Mouse (Mus musculus) adrenal gland (tissue): ENCODE data around the gene Ccdc30.

Experiments
- intact Hi-C: fragments of 180-260 bp; cut with DNase I; formaldehyde crosslinking; loops from one replicate; pipeline ENCODE4 v1.15.1; 2025

Gene Ccdc30

GRCm38 (mm10) chr4:119421191-119421590 lies 5.9 kb upstream of the Ccdc30 start:
- intact Hi-C loops, result loop anchor here (5.0 to 10.0 kb wide), 2 partner anchors 116 to 176 kb away; partner anchors contain the start of genes Foxj3 and Frg2f1

GRCm38 (mm10) chr4:119417894-119418293 lies 2.6 kb upstream of the Ccdc30 start:
- intact Hi-C loops, result no loop called here

GRCm38 (mm10) chr4:119417270-119417669 lies 1.9 kb upstream of the Ccdc30 start:
- intact Hi-C loops, result no loop called here

GRCm38 (mm10) chr4:119412791-119413190 lies 2.5 kb downstream of the Ccdc30 start:
- intact Hi-C loops, result no loop called here

- intact Hi-C loops, result no loop called here
These were observed 3.3 kb downstream of the Ccdc30 start for GRCm38 (mm10) chr4:119411877-119412650.

- intact Hi-C loops, result no loop called here
These were observed 11.9 kb downstream of the Ccdc30 start for GRCm38 (mm10) chr4:119403431-119403830.

GRCm38 (mm10) chr4:119400896-119401295 lies 14.4 kb downstream of the Ccdc30 start:
- intact Hi-C loops, result no loop called here

GRCm38 (mm10) chr4:119398751-119399150 lies 16.6 kb downstream of the Ccdc30 start:
- intact Hi-C loops, result loop anchor here (10.0 kb wide), 1 partner anchor 66 kb away; no protein-coding TSS in a partner anchor

GRCm38 (mm10) chr4:119390369-119390768 lies 25.0 kb downstream of the Ccdc30 start:
- intact Hi-C loops, result loop anchor here (10.0 kb wide), 1 partner anchor 74 kb away; no protein-coding TSS in a partner anchor

GRCm38 (mm10) chr4:119389184-119389583 lies 26.1 kb downstream of the Ccdc30 start:
- intact Hi-C loops, result no loop called here

- intact Hi-C loops, result no loop called here
These were observed 33.7 kb downstream of the Ccdc30 start for GRCm38 (mm10) chr4:119381471-119382190.

GRCm38 (mm10) chr4:119369460-119369859 lies 45.9 kb downstream of the Ccdc30 start:
- intact Hi-C loops, result no loop called here

GRCm38 (mm10) chr4:119366758-119367526 lies 48.4 kb downstream of the Ccdc30 start:
- intact Hi-C loops, result no loop called here

GRCm38 (mm10) chr4:119362231-119362630 lies 53.1 kb downstream of the Ccdc30 start:
- intact Hi-C loops, result no loop called here

GRCm38 (mm10) chr4:119359196-119359971 lies 55.9 kb downstream of the Ccdc30 start:
- intact Hi-C loops, result no loop called here

- intact Hi-C loops, result no loop called here
These were observed 69.8 kb downstream of the Ccdc30 start for GRCm38 (mm10) chr4:119345508-119345907.

GRCm38 (mm10) chr4:119338861-119339361 lies 76.4 kb downstream of the Ccdc30 start:
- intact Hi-C loops, result loop anchor here (5.0 kb wide), 1 partner anchor 92 kb away; no protein-coding TSS in a partner anchor

GRCm38 (mm10) chr4:119338422-119338821 lies 76.9 kb downstream of the Ccdc30 start:
- intact Hi-C loops, result loop anchor here (5.0 kb wide), 1 partner anchor 91 kb away; no protein-coding TSS in a partner anchor

GRCm38 (mm10) chr4:119333487-119333886 lies 81.8 kb downstream of the Ccdc30 start:
- intact Hi-C loops, result no loop called here

- intact Hi-C loops, result no loop called here
These were observed 94.3 kb downstream of the Ccdc30 start for GRCm38 (mm10) chr4:119320896-119321550.
